Mouse (Mus musculus) kidney, postnatal 0 days (tissue): ENCODE measurements around the gene Rhot2. TPM values are rescaled to one million over a fixed set of nuclear protein-coding genes. Genes with fewer than 3 reads are reported as not detected.
A peak's percentile ranks its signal among the peaks of the same experiment; 100 is the strongest.

Source experiments
- ATAC-seq: fragments of 200-750 bp; cut with Nextera tagmentation; replicated peaks from 2 replicates; pipeline ENCODE4 v1.8.0; 2017; ENCODE audit warnings: low read depth, moderate number of reproducible peaks, moderate TSS enrichment, moderate library complexity; ENCODE audit not compliant: low FRiP score
- DNase-seq: peaks from one replicate; pipeline ENCODE4 v3.0.0-alpha.2; 2016; ENCODE audit warnings: low spot score
- H3K27ac ChIP-seq: fragments of 300-500 bp; sonication (generic); 2 replicates; pipeline ENCODE4 v1.5.1; 2014; ENCODE audit warnings: mild to moderate bottlenecking
- H3K27me3 ChIP-seq: fragments of 300-500 bp; sonication (generic); 2 replicates; pipeline ENCODE4 v1.6.1; 2014; ENCODE audit warnings: low read length, mixed read lengths; ENCODE audit not compliant: insufficient read depth
- H3K36me3 ChIP-seq: fragments of 300-500 bp; sonication (generic); 2 replicates; pipeline ENCODE4 v1.6.1; 2014; ENCODE audit warnings: low read length, mixed read lengths; ENCODE audit not compliant: insufficient read depth
- H3K4me1 ChIP-seq: fragments of 300-500 bp; sonication (generic); replicated peaks from 2 replicates; pipeline ENCODE4 v1.6.1; 2014; ENCODE audit warnings: antibody characterized with exemption, low read length, mixed read lengths; ENCODE audit not compliant: insufficient read depth
- H3K4me2 ChIP-seq: fragments of 300-500 bp; sonication (generic); 2 replicates; pipeline ENCODE4 v1.6.1; 2014; ENCODE audit warnings: mild to moderate bottlenecking, low read length, moderate library complexity, mixed read lengths
- H3K4me3 ChIP-seq: fragments of 300-500 bp; sonication (generic); replicated peaks from 2 replicates; pipeline ENCODE4 v1.5.1; 2014; ENCODE audit warnings: low read depth, low read length
- H3K9ac ChIP-seq: fragments of 300-500 bp; sonication (generic); 2 replicates; pipeline ENCODE4 v1.6.1; 2014; ENCODE audit warnings: low read depth, low read length
- H3K9me3 ChIP-seq: fragments of 300-500 bp; sonication (generic); replicated peaks from 2 replicates; pipeline ENCODE4 v1.6.1; 2016; ENCODE audit warnings: low read length, inconsistent platforms, mixed read lengths
- CTCF ChIP-seq: IDR thresholded peaks from 2 replicates; pipeline ENCODE4 v1.5.1; 2016; ENCODE audit warnings: antibody characterized with exemption, low read depth, mild to moderate bottlenecking, moderate library complexity
- WGBS: fragments of 180-500 bp; shearing (Covaris S2); extraction: QIAGEN DNeasy Blood & Tissue Kit; methylation state at CpG from one replicate; pipeline ENCODE4 v1.1.7; 2014; 5-methylcytosine and 5-hydroxymethylcytosine counted together
- polyA plus RNA-seq: library from polyadenylated mRNA; unstranded; fragments of >200 nt; fragmentation: Nextera tagmentation; extraction: Ambion mirVana; gene quantifications from 2 replicates; pipeline ENCODE4 v1.2.1, GENCODE M21; 2015

The Rhot2 gene
- polyA plus RNA-seq, 1 experiment from 2014 or later, result 21.1 TPM

GRCm38 (mm10) chr17:25818851-25819780 lies 25.5 kb downstream of the Rhot2 start:
- Histone ChIP-seq H3K27ac (no peak overlapping the region), H3K9ac (no peak overlapping the region), H3K36me3 (no peaks in the 10 kb centered on the region), H3K27me3 (peaks cover 15% of the 10 kb centered on the region), H3K4me2 (peak overlapping the region; percentile 30), H3K4me1 (peaks cover 4% of the 10 kb centered on the region), H3K9me3 (no peaks in the 10 kb centered on the region), H3K4me3 (no peak overlapping the region; the same call in 1 of the 2 replicates)
- no peak for DNase-seq
- peak; percentile 30; the same call in 1 of the 2 replicates for ATAC-seq
- no peak for TF ChIP-seq CTCF
- 8% methylated on average over 46 of the region's 46 CpGs for WGBS

GRCm38 (mm10) chr17:25817662-25818061 lies 27.0 kb downstream of the Rhot2 start:
- 87% methylated on average over 11 of the region's 11 CpGs for WGBS
- H3K4me3 ChIP-seq, result no peak overlapping the region

GRCm38 (mm10) chr17:25813471-25813870 lies 31.2 kb downstream of the Rhot2 start:
- peak; percentile 50; the same call in 1 of the 2 replicates for ATAC-seq

More at GRCm38 (mm10) chr17:25817662-25818061, 27.0 kb downstream of the Rhot2 start:
- no peaks in the 10 kb centered on the region for H3K9me3 ChIP-seq
- H3K9ac ChIP-seq, result no peak overlapping the region
- H3K27me3 ChIP-seq, result peaks cover 15% of the 10 kb centered on the region
- H3K27ac ChIP-seq, result no peak overlapping the region
- H3K4me2 ChIP-seq, result no peak overlapping the region
- H3K36me3 ChIP-seq, result no peaks in the 10 kb centered on the region
- no peak for DNase-seq
- no peak for ATAC-seq
- no peak for TF ChIP-seq CTCF
- no peaks in the 10 kb centered on the region; the same call in 1 of the 2 replicates for H3K4me1 ChIP-seq

GRCm38 (mm10) chr17:25810890-25811289 lies 33.8 kb downstream of the Rhot2 start:
- Histone ChIP-seq H3K4me1 (no peaks in the 10 kb centered on the region; the same call in 1 of the 2 replicates), H3K9ac (no peak overlapping the region), H3K4me3 (no peak overlapping the region), H3K36me3 (no peaks in the 10 kb centered on the region), H3K4me2 (no peak overlapping the region), H3K9me3 (no peaks in the 10 kb centered on the region), H3K27me3 (peaks cover 11% of the 10 kb centered on the region; the same call in 1 of the 2 replicates), H3K27ac (no peak overlapping the region)
- WGBS, result 72% methylated on average over 4 of the region's 4 CpGs
- DNase-seq (no peak), ATAC-seq (no peak)
- no peak for TF ChIP-seq CTCF

More at GRCm38 (mm10) chr17:25813471-25813870, 31.2 kb downstream of the Rhot2 start:
- peak; percentile 70 for TF ChIP-seq CTCF
- no peak overlapping the region for H3K4me2 ChIP-seq
- 0% methylated on average over 20 of the region's 20 CpGs for WGBS
- no peak overlapping the region for H3K27ac ChIP-seq
- no peak overlapping the region for H3K4me3 ChIP-seq
- DNase-seq, result peak; percentile 96
- H3K9me3 ChIP-seq, result no peaks in the 10 kb centered on the region
- no peaks in the 10 kb centered on the region; the same call in 1 of the 2 replicates for H3K4me1 ChIP-seq
- H3K36me3 ChIP-seq, result no peaks in the 10 kb centered on the region
- H3K27me3 ChIP-seq, result peaks cover 11% of the 10 kb centered on the region; the same call in 1 of the 2 replicates
- no peak overlapping the region for H3K9ac ChIP-seq

- Histone ChIP-seq H3K36me3 (no peaks in the 10 kb centered on the region), H3K4me3 (peak overlapping the region; percentile 60), H3K9me3 (no peaks in the 10 kb centered on the region), H3K27ac (no peak overlapping the region), H3K27me3 (peaks cover 11% of the 10 kb centered on the region; the same call in 1 of the 2 replicates), H3K4me2 (peak overlapping the region; percentile 94), H3K4me1 (no peaks in the 10 kb centered on the region; the same call in 1 of the 2 replicates), H3K9ac (peak overlapping the region; percentile 51)
- DNase-seq (no peak), ATAC-seq (no peak)
- WGBS, result 9% methylated on average over 25 of the region's 25 CpGs
- TF ChIP-seq CTCF, result no peak
Observed at GRCm38 (mm10) chr17:25809606-25810340, 34.9 kb downstream of the Rhot2 start.
